Mouse (Mus musculus) hindbrain, embryonic 12.5 days (tissue): ENCODE measurements around the gene Ssx2ip. TPM values are rescaled to one million over a fixed set of nuclear protein-coding genes. Genes with fewer than 3 reads are reported as not detected.

Experiments
- ATAC-seq: fragments of 200-750 bp; cut with Nextera tagmentation; 2 replicates; pipeline ENCODE4 v1.8.0; 2017; ENCODE audit warnings: moderate TSS enrichment; ENCODE audit not compliant: low FRiP score
- H3K27ac ChIP-seq: fragments of 300-500 bp; sonication (generic); 2 replicates; pipeline ENCODE4 v1.5.1; 2016; ENCODE audit warnings: mild to moderate bottlenecking
- H3K27me3 ChIP-seq: fragments of 300-500 bp; sonication (generic); 2 replicates; pipeline ENCODE4 v1.6.1; 2016; ENCODE audit warnings: mild to moderate bottlenecking
- H3K36me3 ChIP-seq: fragments of 300-500 bp; sonication (generic); 2 replicates; pipeline ENCODE4 v1.6.1; 2016; ENCODE audit warnings: mild to moderate bottlenecking
- H3K4me1 ChIP-seq: fragments of 300-500 bp; sonication (generic); 2 replicates; pipeline ENCODE4 v1.6.1; 2016
- H3K4me2 ChIP-seq: fragments of 300-500 bp; sonication (generic); replicated peaks from 2 replicates; pipeline ENCODE4 v1.6.1; 2016; ENCODE audit warnings: mild to moderate bottlenecking
- H3K4me3 ChIP-seq: fragments of 300-500 bp; sonication (generic); 2 replicates; pipeline ENCODE4 v1.5.1; 2016; ENCODE audit warnings: mild to moderate bottlenecking
- H3K9ac ChIP-seq: fragments of 300-500 bp; sonication (generic); 2 replicates; pipeline ENCODE4 v1.6.1; 2016; ENCODE audit warnings: mild to moderate bottlenecking, moderate library complexity
- H3K9me3 ChIP-seq: fragments of 300-500 bp; sonication (generic); replicated peaks from 2 replicates; pipeline ENCODE4 v1.6.1; 2016; ENCODE audit warnings: mild to moderate bottlenecking
- WGBS: fragments of 180-500 bp; shearing (Covaris S2); methylation state at CpG from one replicate; pipeline ENCODE4 v1.1.7; 2016; 5-methylcytosine and 5-hydroxymethylcytosine counted together
- microRNA-seq: library from miRNA; unstranded; fragments of <30 nt; microRNA quantifications from one replicate; pipeline ENCODE4, GENCODE M21; 2017
- polyA plus RNA-seq: library from polyadenylated mRNA; unstranded; fragments of >200 nt; fragmentation: Nextera tagmentation; extraction: Ambion mirVana; gene quantifications from 2 replicates; pipeline ENCODE4 v1.2.1, GENCODE M21; 2016

Ssx2ip gene
- polyA plus RNA-seq, 1 experiment from 2014 or later: 25.5 TPM

DNA sequence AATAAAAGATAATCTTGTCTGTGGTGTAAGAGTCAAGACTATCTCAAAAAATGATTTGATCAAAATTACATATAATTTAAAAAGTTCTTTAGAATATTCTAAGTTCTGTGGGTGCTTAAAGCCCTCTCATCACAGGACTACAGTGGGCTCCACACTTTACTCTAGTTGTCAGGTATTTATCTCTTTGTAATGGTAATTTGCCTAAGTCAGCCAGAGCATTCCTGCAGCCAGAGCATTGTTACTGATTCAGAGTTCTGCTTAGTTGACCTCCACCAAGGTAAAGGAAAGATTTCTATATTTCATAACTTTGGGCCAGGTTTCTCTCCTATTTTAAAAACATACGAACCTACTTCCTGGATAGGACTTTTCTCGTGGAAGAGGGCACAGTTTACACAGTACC, 64.8 kb downstream of the Ssx2ip start:
- H3K4me3 ChIP-seq: no peak overlapping the region
- 88% methylated on average over 2 of the region's 2 CpGs for WGBS
- no peaks in the 10 kb centered on the region for H3K27me3 ChIP-seq
- H3K36me3 ChIP-seq: no peaks in the 10 kb centered on the region
- no peak overlapping the region for H3K9ac ChIP-seq
- ATAC-seq: no peak
- no peaks in the 10 kb centered on the region for H3K9me3 ChIP-seq
- H3K27ac ChIP-seq: no peak overlapping the region
- H3K4me2 ChIP-seq: no peak overlapping the region
- H3K4me1 ChIP-seq: no peaks in the 10 kb centered on the region

DNA sequence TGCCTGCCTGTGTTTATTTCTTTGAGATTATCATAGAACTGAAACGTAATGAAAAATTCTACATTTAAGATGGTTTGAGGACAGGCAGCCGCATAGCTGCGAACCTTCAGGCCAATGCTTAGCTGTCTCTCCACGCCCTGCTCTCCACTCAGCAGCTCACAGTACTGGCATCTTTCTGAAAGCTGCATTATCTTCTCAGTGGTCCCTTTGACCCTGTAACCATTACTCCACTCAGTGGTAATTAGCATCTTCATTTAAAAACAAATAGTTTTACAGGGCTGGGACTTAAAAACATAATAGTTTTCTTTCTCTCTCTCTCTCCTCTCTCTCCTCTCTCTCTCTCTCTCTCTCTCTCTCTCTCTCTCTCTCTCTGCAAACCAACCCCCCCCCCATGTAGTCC, 68.2 kb downstream of the Ssx2ip start:
- H3K27me3 ChIP-seq: no peaks in the 10 kb centered on the region
- no peaks in the 10 kb centered on the region for H3K4me1 ChIP-seq
- H3K4me2 ChIP-seq: no peak overlapping the region
- no peaks in the 10 kb centered on the region for H3K9me3 ChIP-seq
- 74% methylated on average over 4 of the region's 4 CpGs for WGBS
- H3K27ac ChIP-seq: no peak overlapping the region
- H3K36me3 ChIP-seq: no peaks in the 10 kb centered on the region
- H3K4me3 ChIP-seq: no peak overlapping the region
- no peak for ATAC-seq
- H3K9ac ChIP-seq: no peak overlapping the region

DNA sequence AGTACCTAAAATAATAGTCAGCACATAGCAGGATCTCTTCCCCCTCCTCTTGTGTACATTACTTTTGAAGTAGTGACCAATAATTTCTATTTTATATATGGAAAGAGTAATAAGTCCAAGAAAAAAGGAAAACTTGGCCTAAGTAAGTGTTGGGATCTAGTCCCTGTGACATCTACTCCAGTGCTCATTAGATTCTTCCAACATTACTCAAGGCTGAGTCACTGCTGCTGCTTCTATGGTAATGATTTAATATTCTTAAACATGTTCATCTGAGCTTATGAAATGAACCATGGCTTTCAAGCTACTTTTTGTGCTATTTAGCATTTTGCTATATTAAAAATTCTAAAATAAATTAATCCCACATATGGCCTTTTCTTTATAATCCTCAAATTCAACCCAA, 69.3 kb downstream of the Ssx2ip start:
- ATAC-seq: no peak
- no peak overlapping the region for H3K9ac ChIP-seq
- H3K36me3 ChIP-seq: no peaks in the 10 kb centered on the region
- H3K27ac ChIP-seq: no peak overlapping the region
- H3K4me3 ChIP-seq: no peak overlapping the region
- no peaks in the 10 kb centered on the region for H3K27me3 ChIP-seq
- no peak overlapping the region for H3K4me2 ChIP-seq
- no peaks in the 10 kb centered on the region for H3K4me1 ChIP-seq
- no peaks in the 10 kb centered on the region for H3K9me3 ChIP-seq

DNA sequence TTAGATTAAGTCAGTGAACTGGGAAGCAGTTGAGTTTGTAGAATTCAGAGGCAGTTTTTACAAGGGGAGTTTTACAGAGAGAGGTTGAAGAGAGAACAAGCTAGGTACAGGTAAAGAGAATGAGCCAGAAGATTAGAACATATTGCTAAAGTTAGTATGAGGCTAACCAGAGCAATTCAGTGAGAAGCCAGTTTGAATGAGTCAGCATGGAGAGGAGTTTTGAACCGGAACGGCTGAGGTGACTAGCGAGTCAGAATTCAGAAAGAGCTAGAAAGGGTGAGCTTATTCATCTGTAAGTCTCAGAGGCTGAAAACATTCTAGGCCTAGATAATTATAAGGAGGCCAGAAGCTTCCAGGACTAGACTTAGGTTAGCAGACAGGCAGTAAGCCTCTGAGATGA, 70.0 kb downstream of the Ssx2ip start:
- no peaks in the 10 kb centered on the region for H3K36me3 ChIP-seq
- H3K9ac ChIP-seq: no peak overlapping the region
- 92% methylated on average over 3 of the region's 3 CpGs for WGBS
- ATAC-seq: no peak
- no peak overlapping the region for H3K4me2 ChIP-seq
- H3K27me3 ChIP-seq: no peaks in the 10 kb centered on the region
- H3K4me3 ChIP-seq: no peak overlapping the region
- H3K27ac ChIP-seq: no peak overlapping the region
- no peaks in the 10 kb centered on the region for H3K9me3 ChIP-seq
- no peaks in the 10 kb centered on the region for H3K4me1 ChIP-seq

DNA sequence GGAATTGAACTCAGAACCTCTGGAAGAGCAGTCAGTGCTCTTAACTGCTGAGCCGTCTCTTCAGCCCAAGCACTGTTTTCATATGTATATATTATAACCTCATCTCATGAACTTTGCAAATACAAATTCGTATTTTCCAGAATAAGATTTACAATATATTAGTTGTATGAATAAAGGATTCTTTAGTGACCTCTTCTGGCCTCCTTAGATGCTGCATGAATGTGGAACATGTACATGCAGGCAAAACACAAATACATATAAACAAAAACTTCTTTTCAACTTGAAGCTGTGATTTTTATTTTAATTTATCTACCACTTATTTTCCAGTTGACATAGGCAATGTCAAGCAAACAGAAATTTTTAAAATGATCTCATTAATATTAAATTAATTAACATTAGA, 77.6 kb downstream of the Ssx2ip start:
- Histone ChIP-seq H3K27ac (no peak overlapping the region), H3K4me3 (no peak overlapping the region), H3K36me3 (no peaks in the 10 kb centered on the region), H3K4me2 (no peak overlapping the region), H3K4me1 (no peaks in the 10 kb centered on the region), H3K27me3 (no peaks in the 10 kb centered on the region), H3K9me3 (no peaks in the 10 kb centered on the region), H3K9ac (no peak overlapping the region)
- no peak for ATAC-seq
- WGBS: 78% methylated on average over 2 of the region's 2 CpGs

DNA sequence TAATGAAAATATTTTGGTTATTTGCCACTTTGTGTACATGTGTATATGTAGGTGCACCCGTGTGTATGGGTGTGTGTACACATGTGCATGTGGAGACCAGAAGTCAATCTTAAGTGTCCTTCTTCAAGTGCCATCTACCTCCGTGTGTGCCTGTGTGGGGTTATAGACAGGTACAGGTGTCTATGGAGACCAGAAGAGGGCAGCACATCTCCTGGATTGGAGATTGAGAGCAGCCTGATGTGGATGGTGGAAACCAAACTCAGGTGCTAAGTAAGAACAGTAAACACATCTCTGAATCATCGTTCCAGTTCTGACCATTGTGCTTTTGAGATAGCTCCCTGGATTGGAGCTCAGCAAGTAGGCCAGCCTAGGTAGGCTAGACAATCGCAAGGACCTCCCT, 82.0 kb downstream of the Ssx2ip start:
- H3K4me2 ChIP-seq: no peak overlapping the region
- no peaks in the 10 kb centered on the region for H3K4me1 ChIP-seq
- H3K27me3 ChIP-seq: no peaks in the 10 kb centered on the region
- whole genome bisulfite sequencing: 86% methylated on average over 4 of the region's 4 CpGs
- no peak for ATAC-seq
- no peak overlapping the region for H3K4me3 ChIP-seq
- H3K9me3 ChIP-seq: no peaks in the 10 kb centered on the region
- H3K9ac ChIP-seq: no peak overlapping the region
- no peak overlapping the region for H3K27ac ChIP-seq
- no peaks in the 10 kb centered on the region for H3K36me3 ChIP-seq

Small RNA genes lying within 50 kb of the gene (microRNA-seq; reads per million reads assigned to microRNA genes)
- not detected for gene Gm22901

Other genes with a start within 250 kb of the Ssx2ip start
- gene Lpar3, start 183.7 kb upstream of the Ssx2ip start, polyA plus RNA-seq: 1.0 and 1.1 TPM in 2 replicates
- gene Ctbs, start 45.2 kb downstream of the Ssx2ip start, polyA plus RNA-seq: 6.9 and 7.5 TPM in 2 replicates
- 6.8 and 8.7 TPM in 2 replicates for gene Spata1, start 95.1 kb downstream of the Ssx2ip start, polyA plus RNA-seq
- gene Gng5, start 95.2 kb downstream of the Ssx2ip start, polyA plus RNA-seq: 727 and 828 TPM in 2 replicates
- gene Rpf1, start 116.8 kb downstream of the Ssx2ip start, polyA plus RNA-seq: 55.3 and 61.5 TPM in 2 replicates
- gene Uox, start 165.8 kb downstream of the Ssx2ip start, polyA plus RNA-seq: not detected in 2 replicates
- not detected in 2 replicates for gene Dnase2b, start 211.0 kb downstream of the Ssx2ip start, polyA plus RNA-seq
- not detected in 2 replicates for gene 4930503B20Rik, start 246.7 kb downstream of the Ssx2ip start, polyA plus RNA-seq